Mouse (Mus musculus) embryo, embryonic 10.5 days (tissue): Measurements from ENCODE around the gene Bcl9l.
"Not testable (repeated sequence)": the region's sequence is repeated elsewhere in the genome, so short reads cannot be mapped to it uniquely, and the experiment has no call there.

Experiments used
- DNase-seq: peaks from one replicate; pipeline ENCODE4 v3.0.0-alpha.2; 2015; ENCODE audit warnings: low spot score

The Bcl9l gene

GRCm38 (mm10) chr9:44482552-44482951 is at the start of gene Bcl9l:
Bcl9l (plus strand) TSS chr9:44482825.
- peak; percentile 97 for DNase-seq

GRCm38 (mm10) chr9:44435747-44436146 is 46.9 kb upstream of the Bcl9l start:
- no peak for DNase-seq

GRCm38 (mm10) chr9:44440961-44441360 is 41.7 kb upstream of the Bcl9l start, which contains the start of gene Foxr1:
Foxr1 (minus strand) TSS chr9:44441136.
- DNase-seq = no peak

GRCm38 (mm10) chr9:44444402-44445025 is 38.1 kb upstream of the Bcl9l start:
- DNase-seq = not testable (repeated sequence)

GRCm38 (mm10) chr9:44450387-44450786 is 32.2 kb upstream of the Bcl9l start:
- no peak for DNase-seq

GRCm38 (mm10) chr9:44454132-44454890 is 28.3 kb upstream of the Bcl9l start:
- DNase-seq = peak; percentile 88

GRCm38 (mm10) chr9:44454891-44455220 is 27.8 kb upstream of the Bcl9l start, which contains the start of gene Upk2:
Upk2 (minus strand) TSS chr9:44454976.
- DNase-seq = peak; percentile 14

GRCm38 (mm10) chr9:44457035-44457742 is 25.4 kb upstream of the Bcl9l start:
- peak; percentile 93 for DNase-seq

- DNase-seq = no peak
Observed at GRCm38 (mm10) chr9:44461950-44462349, 20.7 kb upstream of the Bcl9l start.

GRCm38 (mm10) chr9:44468224-44468623 is 14.4 kb upstream of the Bcl9l start:
- no peak for DNase-seq

GRCm38 (mm10) chr9:44468800-44469199 is 13.8 kb upstream of the Bcl9l start:
- DNase-seq = no peak

GRCm38 (mm10) chr9:44473184-44473583 is 9.4 kb upstream of the Bcl9l start:
- no peak for DNase-seq

- no peak for DNase-seq
Observed at GRCm38 (mm10) chr9:44474327-44474726, 8.3 kb upstream of the Bcl9l start.

- no peak for DNase-seq
Observed at GRCm38 (mm10) chr9:44475936-44476335, 6.7 kb upstream of the Bcl9l start.

GRCm38 (mm10) chr9:44477339-44478228 is 5.0 kb upstream of the Bcl9l start:
- peak; percentile 89 for DNase-seq

GRCm38 (mm10) chr9:44478229-44478921 is 4.2 kb upstream of the Bcl9l start:
- peak; percentile 96 for DNase-seq

- peak; percentile 95 for DNase-seq
Observed at GRCm38 (mm10) chr9:44478959-44479605, 3.5 kb upstream of the Bcl9l start.

GRCm38 (mm10) chr9:44479628-44480428 is 2.8 kb upstream of the Bcl9l start:
- peak; percentile 95 for DNase-seq

GRCm38 (mm10) chr9:44482112-44482511 is 513 bp upstream of the Bcl9l start:
- no peak for DNase-seq

GRCm38 (mm10) chr9:44483041-44483509 is 450 bp downstream of the Bcl9l start:
- no peak for DNase-seq
